Mouse (Mus musculus) left cerebral cortex, adult 18-20 months (tissue): ENCODE data around the gene Pdxk. TPM values are rescaled to one million over a fixed set of nuclear protein-coding genes. Genes with fewer than 3 reads are reported as not detected.

Experiments used
- microRNA-seq, 2 experiments: library from miRNA; unstranded; fragments of <30 nt; microRNA quantifications; one replicate each; pipeline ENCODE4 v1.2.0; 2021
- total RNA-seq, 2 experiments: library from RNA; stranded (reverse); gene quantifications; 2 replicates each; pipeline ENCODE4 v1.2.3; 2021

Gene Pdxk
- total RNA-seq, 2 experiments from 2014 or later = 124 to 128 TPM

Small RNA genes lying within 50 kb of the gene (microRNA-seq; reads per million reads assigned to microRNA genes)
- gene Mir6410 = 0 reads per million in 2 experiments
- gene Mir6907 = 1.5 to 3.5 reads per million in 2 experiments
- 0 to 1.1 reads per million in 2 experiments for gene Mir6908

Other genes starting within 250 kb of the Pdxk start
- 10 to 100 TPM; 84.4 to 85.7 TPM for gene Trappc10, start 220.3 kb downstream of the Pdxk start, total RNA-seq
- 100 to 1,000 TPM; 233 to 243 TPM for gene Agpat3, start 112.5 kb downstream of the Pdxk start, total RNA-seq
- gene Rrp1, start 51.9 kb downstream of the Pdxk start, total RNA-seq = 100 to 1,000 TPM; 362 to 368 TPM
- gene Cstb, start 39.3 kb downstream of the Pdxk start, total RNA-seq = 10 to 100 TPM; 38.5 to 40.4 TPM
- not detected for gene Olfr1358, start 52.5 kb upstream of the Pdxk start, total RNA-seq
- 10 to 100 TPM; 30.5 to 30.9 TPM for gene Ilvbl, start 109.4 kb upstream of the Pdxk start, total RNA-seq
- 1 to 10 TPM; 7.8 to 8.5 TPM for gene Syde1, start 127.0 kb upstream of the Pdxk start, total RNA-seq
- not detected for gene Olfr1357, start 153.1 kb upstream of the Pdxk start, total RNA-seq